Mouse (Mus musculus) hindbrain, embryonic 16.5 days (tissue): ENCODE measurements around the gene Bdh1. TPM values are rescaled to one million over a fixed set of nuclear protein-coding genes. Genes with fewer than 3 reads are reported as not detected.
A peak's percentile ranks its signal among the peaks of the same experiment; 100 is the strongest.
"Not testable (repeated sequence)": the region's sequence is repeated elsewhere in the genome, so short reads cannot be mapped to it uniquely, and the experiment has no call there.

Source experiments
- ATAC-seq: fragments of 200-750 bp; cut with Nextera tagmentation; 2 replicates; pipeline ENCODE4 v1.8.0; 2017; ENCODE audit warnings: moderate TSS enrichment, moderate library complexity
- H3K27ac ChIP-seq: fragments of 300-500 bp; sonication (generic); 2 replicates; pipeline ENCODE4 v1.5.1; 2014; ENCODE audit warnings: low read depth, mild to moderate bottlenecking, control low read depth, low read length, moderate library complexity
- H3K27me3 ChIP-seq: fragments of 300-500 bp; sonication (generic); replicated peaks from 2 replicates; pipeline ENCODE4 v1.6.1; 2014; ENCODE audit warnings: low read length; ENCODE audit not compliant: control insufficient read depth, insufficient read depth
- H3K36me3 ChIP-seq: fragments of 300-500 bp; sonication (generic); 2 replicates; pipeline ENCODE4 v1.6.1; 2014; ENCODE audit warnings: mild to moderate bottlenecking, low read length, moderate library complexity, mixed read lengths; ENCODE audit not compliant: control insufficient read depth, insufficient read depth
- H3K4me1 ChIP-seq: fragments of 300-500 bp; sonication (generic); 2 replicates; pipeline ENCODE4 v1.6.1; 2014; ENCODE audit warnings: low read depth, low read length; ENCODE audit not compliant: control insufficient read depth, insufficient read depth
- H3K4me2 ChIP-seq: fragments of 300-500 bp; sonication (generic); 2 replicates; pipeline ENCODE4 v1.6.1; 2014; ENCODE audit warnings: mild to moderate bottlenecking, low read length, control low read depth, moderate library complexity
- H3K4me3 ChIP-seq: fragments of 300-500 bp; sonication (generic); 2 replicates; pipeline ENCODE4 v1.5.1; 2014; ENCODE audit warnings: mild to moderate bottlenecking, low read length, control low read depth, moderate library complexity
- H3K9ac ChIP-seq: fragments of 300-500 bp; sonication (generic); 2 replicates; pipeline ENCODE4 v1.6.1; 2014; ENCODE audit warnings: low read depth, mild to moderate bottlenecking, control low read depth, low read length, moderate library complexity
- H3K9me3 ChIP-seq: fragments of 300-500 bp; sonication (generic); 2 replicates; pipeline ENCODE4 v1.6.1; 2014; ENCODE audit warnings: mild to moderate bottlenecking, low read length, moderate library complexity; ENCODE audit not compliant: control insufficient read depth
- WGBS: fragments of 180-500 bp; shearing (Covaris S2); extraction: QIAGEN DNeasy Blood & Tissue Kit; methylation state at CpG from one replicate; pipeline ENCODE4 v1.1.7; 2014; 5-methylcytosine and 5-hydroxymethylcytosine counted together
- polyA plus RNA-seq: library from polyadenylated mRNA; unstranded; fragments of >200 nt; fragmentation: Nextera tagmentation; extraction: Ambion mirVana; gene quantifications from 2 replicates; pipeline ENCODE4 v1.2.1, GENCODE M21; 2015

Gene Bdh1
- polyA plus RNA-seq, 1 experiment from 2014 or later, result 145 TPM

DNA sequence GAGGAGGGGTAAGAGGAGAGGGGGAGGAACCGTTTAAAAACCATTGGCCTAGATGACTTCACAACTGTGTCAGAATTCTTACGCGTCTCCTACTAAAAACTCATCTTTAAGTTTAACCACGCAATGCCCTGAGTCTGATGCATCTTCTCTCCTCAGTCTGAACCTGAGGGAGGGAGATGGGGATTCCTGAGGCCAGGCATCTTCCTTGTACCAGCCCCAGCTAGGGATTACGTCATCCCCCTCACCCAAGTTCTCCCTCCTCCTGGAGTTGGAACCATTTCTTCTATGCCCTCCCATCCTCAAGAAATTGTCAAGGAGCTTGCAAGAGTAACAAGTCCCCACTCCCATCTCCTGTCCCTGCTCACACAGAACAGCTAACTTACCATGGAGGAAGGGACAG, 44.0 kb downstream of the Bdh1 start:
- Histone ChIP-seq H3K9me3 (no peaks in the 10 kb centered on the region), H3K27me3 (no peaks in the 10 kb centered on the region), H3K4me1 (no peaks in the 10 kb centered on the region), H3K27ac (no peak overlapping the region), H3K4me3 (no peak overlapping the region), H3K9ac (no peak overlapping the region), H3K4me2 (no peak overlapping the region), H3K36me3 (no peaks in the 10 kb centered on the region)
- ATAC-seq, result no peak
- WGBS, result 82% methylated on average over 5 of the region's 5 CpGs

GRCm38 (mm10) chr16:31470819-31471218, 48.7 kb downstream of the Bdh1 start:
- 89% methylated on average over 4 of the region's 4 CpGs for WGBS
- not testable (repeated sequence) for ATAC-seq, H3K9ac ChIP-seq, H3K4me2 ChIP-seq, H3K27me3 ChIP-seq, H3K9me3 ChIP-seq, H3K36me3 ChIP-seq, H3K27ac ChIP-seq, H3K4me3 ChIP-seq, H3K4me1 ChIP-seq

DNA sequence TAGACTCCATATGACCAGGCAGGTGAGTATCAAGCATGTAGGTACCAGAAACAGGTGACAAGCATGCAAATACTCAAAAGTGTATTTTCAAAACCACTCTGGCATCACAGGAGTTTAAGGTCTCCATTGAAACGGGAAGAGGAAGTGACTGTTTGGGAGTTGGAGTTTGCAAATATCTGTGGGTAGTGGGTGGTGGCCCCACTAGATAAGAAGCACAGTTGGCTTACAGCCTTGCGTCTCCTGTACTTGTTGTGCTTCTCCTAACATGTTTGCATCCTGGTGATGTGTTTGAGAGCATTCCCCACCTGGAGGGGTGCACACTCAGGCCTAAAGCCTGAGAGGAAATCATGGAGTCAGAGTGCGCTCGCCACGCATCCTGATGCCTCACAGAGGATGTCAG, 49.9 kb downstream of the Bdh1 start:
- no peak for ATAC-seq
- 94% methylated on average over 5 of the region's 5 CpGs for WGBS
- Histone ChIP-seq H3K27ac (no peak overlapping the region), H3K4me3 (no peak overlapping the region), H3K4me1 (peaks cover 4% of the 10 kb centered on the region), H3K4me2 (no peak overlapping the region), H3K9me3 (no peaks in the 10 kb centered on the region), H3K36me3 (no peaks in the 10 kb centered on the region), H3K9ac (no peak overlapping the region), H3K27me3 (no peaks in the 10 kb centered on the region)

- Histone ChIP-seq H3K9me3 (no peaks in the 10 kb centered on the region), H3K27ac (no peak overlapping the region), H3K36me3 (no peaks in the 10 kb centered on the region), H3K27me3 (no peaks in the 10 kb centered on the region), H3K4me1 (peaks cover 4% of the 10 kb centered on the region), H3K4me2 (no peak overlapping the region), H3K9ac (no peak overlapping the region), H3K4me3 (no peak overlapping the region)
- 96% methylated on average over 1 of the region's 1 CpGs for WGBS
- no peak for ATAC-seq
These were observed 51.1 kb downstream of the Bdh1 start for GRCm38 (mm10) chr16:31473226-31473625.

- Histone ChIP-seq H3K9me3 (peaks cover 2% of the 10 kb centered on the region; the same call in 1 of the 2 replicates), H3K36me3 (no peaks in the 10 kb centered on the region), H3K27me3 (no peaks in the 10 kb centered on the region), H3K9ac (no peak overlapping the region), H3K27ac (peak overlapping the region; percentile 1; the same call in 1 of the 2 replicates), H3K4me1 (peaks cover 4% of the 10 kb centered on the region), H3K4me2 (no peak overlapping the region), H3K4me3 (no peak overlapping the region)
- peak; percentile 67 for ATAC-seq
- 50% methylated on average over 9 of the region's 9 CpGs for WGBS
These were observed 53.3 kb downstream of the Bdh1 start for GRCm38 (mm10) chr16:31475123-31475968.

DNA sequence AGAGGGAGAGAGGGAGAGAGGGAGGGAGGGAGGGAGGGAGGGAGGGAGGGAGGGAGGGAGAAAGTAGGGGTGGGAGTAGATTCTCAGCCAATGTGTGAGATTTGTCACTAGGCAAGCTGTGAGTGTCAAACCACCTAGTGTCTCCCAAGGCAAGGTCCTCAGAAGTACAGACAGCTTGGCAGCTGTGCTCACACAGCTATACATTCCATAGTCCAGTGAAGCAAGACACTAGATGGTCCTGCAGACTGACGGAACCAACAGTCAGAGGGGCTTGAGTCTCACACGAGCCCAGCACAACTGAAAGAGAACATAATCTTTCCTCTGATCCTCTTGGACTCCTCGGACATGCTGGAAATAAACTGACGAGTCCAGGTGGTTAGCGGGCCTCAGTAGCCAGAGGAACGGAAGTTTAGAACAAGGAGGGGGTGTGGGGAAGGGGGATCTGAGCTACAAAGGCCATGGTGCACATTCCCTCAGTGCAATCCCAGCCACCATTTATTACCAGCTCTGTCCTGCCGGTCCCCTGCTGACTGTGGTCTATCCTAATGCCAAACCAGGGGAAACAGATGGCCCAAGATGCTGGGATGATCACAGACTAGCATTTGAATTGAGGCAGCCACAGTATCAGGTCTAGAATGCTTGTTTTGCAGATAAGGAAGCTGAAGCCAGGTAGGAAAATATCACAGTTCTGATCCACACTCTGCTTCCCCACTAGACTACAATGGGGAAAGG, 55.0 kb downstream of the Bdh1 start:
- no peak for ATAC-seq
- Histone ChIP-seq H3K27ac (no peak overlapping the region), H3K4me1 (peaks cover 4% of the 10 kb centered on the region), H3K27me3 (no peaks in the 10 kb centered on the region), H3K9me3 (peaks cover 2% of the 10 kb centered on the region; the same call in 1 of the 2 replicates), H3K4me2 (no peak overlapping the region), H3K36me3 (no peaks in the 10 kb centered on the region), H3K9ac (no peak overlapping the region), H3K4me3 (no peak overlapping the region)
- 51% methylated on average over 7 of the region's 7 CpGs for WGBS

DNA sequence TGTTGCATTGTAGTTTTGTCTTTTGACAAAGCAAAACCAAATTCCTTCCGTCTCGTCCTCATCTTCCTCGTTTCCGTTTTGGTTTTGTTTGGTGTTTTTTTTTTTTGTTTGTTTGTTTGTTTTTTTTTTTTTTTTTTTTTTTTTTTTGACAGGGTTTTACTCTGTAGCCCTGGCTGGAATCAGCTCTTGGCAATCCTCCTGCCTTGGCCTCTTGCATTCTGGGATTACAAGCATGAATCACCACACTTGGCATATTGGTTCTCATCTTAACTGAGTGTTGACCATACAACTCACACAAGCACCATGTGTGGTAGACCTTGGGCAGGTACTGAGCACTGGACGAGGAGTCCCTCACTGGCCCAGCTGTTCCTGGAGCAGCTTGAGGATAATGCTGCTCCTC, 63.3 kb downstream of the Bdh1 start:
- no peaks in the 10 kb centered on the region for H3K27me3 ChIP-seq
- no peaks in the 10 kb centered on the region for H3K9me3 ChIP-seq
- no peak overlapping the region for H3K27ac ChIP-seq
- H3K4me1 ChIP-seq, result peaks cover 7% of the 10 kb centered on the region
- no peaks in the 10 kb centered on the region for H3K36me3 ChIP-seq
- no peak overlapping the region for H3K4me3 ChIP-seq
- WGBS, result 93% methylated on average over 5 of the region's 5 CpGs
- ATAC-seq, result no peak
- H3K4me2 ChIP-seq, result no peak overlapping the region
- no peak overlapping the region for H3K9ac ChIP-seq

DNA sequence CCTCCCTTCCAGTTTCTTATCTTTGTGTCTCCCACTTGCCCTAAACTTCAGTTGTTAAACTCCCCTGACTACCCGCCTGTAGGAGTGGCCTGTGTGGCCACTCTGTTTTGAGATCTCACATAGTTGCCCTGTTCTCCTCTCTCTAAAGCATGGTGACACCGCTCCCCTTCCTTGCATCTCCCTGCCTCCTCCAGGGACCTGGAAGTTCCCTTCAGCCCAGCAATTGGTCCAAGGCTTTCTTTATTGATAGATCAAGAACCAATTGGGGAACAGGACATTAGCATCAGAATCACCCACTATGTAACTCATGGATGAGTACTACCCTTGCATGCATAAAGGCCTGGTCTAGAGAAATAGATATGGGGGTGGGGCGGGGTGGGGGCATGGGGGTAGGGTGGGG, 65.2 kb downstream of the Bdh1 start:
- no peaks in the 10 kb centered on the region for H3K36me3 ChIP-seq
- no peak overlapping the region for H3K9ac ChIP-seq
- H3K27ac ChIP-seq, result no peak overlapping the region
- no peaks in the 10 kb centered on the region for H3K9me3 ChIP-seq
- H3K4me2 ChIP-seq, result no peak overlapping the region
- no peak for ATAC-seq
- no peak overlapping the region for H3K4me3 ChIP-seq
- H3K27me3 ChIP-seq, result no peaks in the 10 kb centered on the region
- 79% methylated on average over 3 of the region's 3 CpGs for WGBS
- peaks cover 7% of the 10 kb centered on the region for H3K4me1 ChIP-seq

- WGBS, result 23% methylated on average over 3 of the region's 3 CpGs
- H3K4me2 ChIP-seq, result no peak overlapping the region; the same call in 1 of the 2 replicates
- no peak overlapping the region for H3K4me3 ChIP-seq
- ATAC-seq, result 0 out of 2 replicates have a peak, but pooled peaks have one; percentile 17
- peak overlapping the region; percentile 39 for H3K9ac ChIP-seq
- no peaks in the 10 kb centered on the region for H3K36me3 ChIP-seq
- H3K9me3 ChIP-seq, result no peaks in the 10 kb centered on the region
- H3K4me1 ChIP-seq, result peaks cover 22% of the 10 kb centered on the region
- peak overlapping the region; percentile 32; the same call in 1 of the 2 replicates for H3K27ac ChIP-seq
- no peaks in the 10 kb centered on the region for H3K27me3 ChIP-seq
These were observed 67.0 kb downstream of the Bdh1 start for GRCm38 (mm10) chr16:31489096-31489495.
